Mouse (Mus musculus): Measurements from ENCODE around the gene Foxp4. TPM values are rescaled to one million over a fixed set of nuclear protein-coding genes. Genes with fewer than 3 reads are reported as not detected.

Foxp4 gene
- polyA plus RNA-seq, 1 experiment from 2014 or later = 24.1 TPM

DNA sequence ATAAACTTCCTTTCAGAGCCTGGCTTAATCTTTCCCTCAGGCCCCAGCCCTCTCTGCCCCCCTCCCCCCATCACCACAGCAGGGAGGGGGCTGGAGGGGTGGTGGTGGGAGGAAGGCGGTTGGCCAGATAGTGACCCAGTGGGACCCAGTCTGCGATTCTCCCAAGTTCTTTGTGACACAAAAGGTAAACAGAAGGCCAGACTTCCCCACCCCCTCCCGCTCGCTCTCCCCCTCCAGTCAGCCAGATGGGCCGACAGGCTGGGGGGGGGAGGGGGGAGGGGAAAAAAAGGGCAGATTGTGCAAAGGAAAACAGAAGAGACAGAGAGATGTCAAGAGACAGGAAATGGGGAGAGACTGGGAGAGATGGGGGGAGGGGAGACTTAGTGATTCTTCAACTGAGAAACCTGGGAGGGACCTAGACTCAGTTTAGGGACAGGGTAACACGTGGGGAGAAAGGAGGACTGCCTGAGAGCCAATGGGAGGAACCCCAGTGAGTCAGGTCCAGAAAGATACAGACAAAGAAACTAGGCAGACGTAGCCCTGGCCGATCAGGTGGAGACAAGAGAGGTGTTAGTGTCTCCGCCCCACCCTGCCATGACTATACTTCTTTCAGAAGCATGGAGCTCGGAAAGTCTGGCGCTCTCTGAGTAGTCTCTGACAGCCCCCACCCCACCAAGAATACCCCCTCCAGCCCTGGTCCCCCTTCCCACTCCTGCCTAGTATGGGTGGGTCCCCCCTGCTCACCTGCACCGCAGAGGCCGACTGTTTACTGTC is 36.9 kb downstream of the Foxp4 start:
- H3K4me3 ChIP-seq = no peak overlapping the region
- H3K9ac ChIP-seq = no peak overlapping the region
- peak overlapping the region; percentile 14; the same call in 1 of the 2 replicates for H3K4me2 ChIP-seq
- 18% methylated on average over 13 of the region's 13 CpGs for WGBS
- no peaks in the 10 kb centered on the region for H3K27me3 ChIP-seq
- H3K9me3 ChIP-seq = no peaks in the 10 kb centered on the region
- peak; percentile 44; the same call in 1 of the 2 replicates for ATAC-seq (ENCODE audit: borderline replicate concordance, extremely low read depth, low FRiP score, low TSS enrichment)
- peaks cover 56% of the 10 kb centered on the region for H3K4me1 ChIP-seq
- peak overlapping the region; percentile 72 for H3K27ac ChIP-seq
- 0 out of 2 replicates have a peak, but pooled peaks cover 20% of the 10 kb centered on the region for H3K36me3 ChIP-seq

- Histone ChIP-seq H3K4me3 (no peak overlapping the region), H3K27ac (no peak overlapping the region), H3K4me1 (peaks cover 63% of the 10 kb centered on the region), H3K9me3 (no peaks in the 10 kb centered on the region), H3K4me2 (no peak overlapping the region), H3K36me3 (peaks cover 22% of the 10 kb centered on the region; the same call in 1 of the 2 replicates), H3K9ac (no peak overlapping the region), H3K27me3 (no peaks in the 10 kb centered on the region)
- 69% methylated on average over 5 of the region's 5 CpGs for WGBS
- ATAC-seq (ENCODE audit: borderline replicate concordance, extremely low read depth, low FRiP score, low TSS enrichment) = no peak
Observed at GRCm38 (mm10) chr17:47883099-47883498, 41.3 kb downstream of the Foxp4 start.

DNA sequence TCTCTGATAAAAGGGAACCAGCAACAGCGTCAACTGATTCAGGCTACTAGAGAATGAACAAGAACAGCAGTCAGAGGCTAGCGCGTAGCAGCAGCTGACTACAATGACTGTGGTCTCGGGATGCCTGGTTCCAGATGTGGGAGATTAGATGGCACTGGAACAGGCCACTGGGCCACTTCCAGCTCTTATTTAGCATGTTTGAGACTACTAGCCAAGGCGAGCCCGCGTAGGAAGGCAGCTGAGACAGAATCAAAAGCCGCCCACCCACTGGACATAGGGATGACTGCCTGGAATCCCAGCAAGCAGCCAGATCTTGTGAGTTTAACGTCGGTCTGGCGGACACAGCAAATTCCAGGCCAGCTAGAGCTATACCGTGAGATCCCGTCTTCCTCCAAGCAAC is 43.1 kb downstream of the Foxp4 start:
- WGBS = 60% methylated on average over 13 of the region's 13 CpGs
- H3K36me3 ChIP-seq = peaks cover 33% of the 10 kb centered on the region

DNA sequence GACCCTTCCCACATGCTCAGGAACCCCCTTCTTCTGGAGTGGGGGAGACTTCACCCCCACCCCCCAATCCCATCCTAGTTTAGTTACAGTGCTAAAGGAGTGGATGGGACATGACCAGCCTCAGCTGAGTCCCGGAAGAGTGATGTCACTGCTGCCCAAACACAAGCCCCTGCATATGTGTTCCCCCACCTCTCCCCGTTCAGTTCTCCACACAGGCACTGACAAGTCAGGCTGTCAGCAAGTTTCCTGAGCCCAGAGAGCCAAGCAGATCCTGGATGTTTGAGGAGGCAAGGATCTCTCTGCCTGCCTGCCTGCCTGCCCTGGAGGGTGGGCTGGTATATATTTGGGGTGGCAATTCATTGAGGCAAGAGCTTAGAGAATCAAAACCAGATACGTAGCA is 45.2 kb downstream of the Foxp4 start:
- H3K9me3 ChIP-seq = no peaks in the 10 kb centered on the region
- peaks cover 39% of the 10 kb centered on the region for H3K36me3 ChIP-seq
- ATAC-seq (ENCODE audit: borderline replicate concordance, extremely low read depth, low FRiP score, low TSS enrichment) = no peak
- WGBS = 19% methylated on average over 3 of the region's 3 CpGs
- H3K9ac ChIP-seq = no peak overlapping the region
- no peak overlapping the region for H3K4me3 ChIP-seq
- H3K4me2 ChIP-seq = peak overlapping the region; percentile 36; the same call in 1 of the 2 replicates
- no peaks in the 10 kb centered on the region for H3K27me3 ChIP-seq
- H3K27ac ChIP-seq = peak overlapping the region; percentile 60; the same call in 1 of the 2 replicates
- peaks cover 56% of the 10 kb centered on the region for H3K4me1 ChIP-seq

More for the DNA sequence above, 43.1 kb downstream of the Foxp4 start:
- Histone ChIP-seq H3K4me2 (no peak overlapping the region), H3K27ac (peak overlapping the region; percentile 21; the same call in 1 of the 2 replicates), H3K4me1 (peaks cover 56% of the 10 kb centered on the region), H3K4me3 (no peak overlapping the region), H3K9me3 (no peaks in the 10 kb centered on the region), H3K27me3 (no peaks in the 10 kb centered on the region), H3K9ac (no peak overlapping the region)
- no peak for ATAC-seq (ENCODE audit: borderline replicate concordance, extremely low read depth, low FRiP score, low TSS enrichment)

- Histone ChIP-seq H3K4me1 (peaks cover 59% of the 10 kb centered on the region), H3K4me3 (no peak overlapping the region), H3K4me2 (peak overlapping the region; percentile 36), H3K9me3 (no peaks in the 10 kb centered on the region), H3K27me3 (no peaks in the 10 kb centered on the region), H3K27ac (peak overlapping the region; percentile 60), H3K36me3 (peaks cover 36% of the 10 kb centered on the region), H3K9ac (no peak overlapping the region)
- peak; percentile 48 for ATAC-seq (ENCODE audit: borderline replicate concordance, extremely low read depth, low FRiP score, low TSS enrichment)
- 27% methylated on average over 35 of the region's 35 CpGs for WGBS
Observed at GRCm38 (mm10) chr17:47878378-47879089, 45.9 kb downstream of the Foxp4 start.

GRCm38 (mm10) chr17:47877715-47878377 is 46.6 kb downstream of the Foxp4 start:
- Histone ChIP-seq H3K27me3 (no peaks in the 10 kb centered on the region), H3K27ac (peak overlapping the region; percentile 60; the same call in 1 of the 2 replicates), H3K4me2 (no peak overlapping the region), H3K4me3 (no peak overlapping the region), H3K9ac (no peak overlapping the region), H3K9me3 (no peaks in the 10 kb centered on the region), H3K4me1 (peaks cover 59% of the 10 kb centered on the region), H3K36me3 (peaks cover 37% of the 10 kb centered on the region)
- peak; percentile 21 for ATAC-seq (ENCODE audit: borderline replicate concordance, extremely low read depth, low FRiP score, low TSS enrichment)
- WGBS = 44% methylated on average over 10 of the region's 10 CpGs

GRCm38 (mm10) chr17:47876776-47877714 is 47.4 kb downstream of the Foxp4 start:
- peaks cover 52% of the 10 kb centered on the region for H3K4me1 ChIP-seq
- no peak for ATAC-seq (ENCODE audit: borderline replicate concordance, extremely low read depth, low FRiP score, low TSS enrichment)
- H3K9ac ChIP-seq = no peak overlapping the region
- 57% methylated on average over 26 of the region's 26 CpGs for WGBS
- no peak overlapping the region for H3K4me3 ChIP-seq
- H3K27me3 ChIP-seq = no peaks in the 10 kb centered on the region
- H3K36me3 ChIP-seq = peaks cover 45% of the 10 kb centered on the region
- no peaks in the 10 kb centered on the region for H3K9me3 ChIP-seq
- H3K27ac ChIP-seq = no peak overlapping the region
- H3K4me2 ChIP-seq = no peak overlapping the region

DNA sequence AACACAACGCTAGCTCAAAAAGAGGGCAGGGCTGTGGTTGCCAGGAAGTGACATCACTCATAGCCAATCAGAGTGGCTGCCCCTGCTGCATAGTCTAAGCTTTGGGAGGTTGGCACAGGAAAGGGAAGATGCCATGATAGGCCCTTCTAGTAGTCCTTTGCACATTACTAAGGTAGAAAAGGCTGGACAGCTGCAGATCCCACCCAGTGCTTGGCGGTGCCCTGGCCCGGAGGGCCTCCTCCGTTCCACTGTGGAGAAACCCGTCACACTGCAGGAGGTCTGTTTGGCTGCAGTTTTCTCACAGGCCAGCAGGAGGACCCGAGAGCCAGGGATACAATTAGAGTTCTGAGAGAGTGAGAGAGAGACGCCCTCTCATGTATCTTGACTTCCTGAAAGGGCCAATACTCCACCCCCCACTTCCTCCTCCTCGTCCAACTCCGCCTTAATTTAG is 51.1 kb downstream of the Foxp4 start:
- 10% methylated on average over 9 of the region's 9 CpGs for WGBS
- no peak overlapping the region for H3K27ac ChIP-seq
- ATAC-seq (ENCODE audit: borderline replicate concordance, extremely low read depth, low FRiP score, low TSS enrichment) = peak; percentile 58
- no peak overlapping the region for H3K9ac ChIP-seq
- no peaks in the 10 kb centered on the region for H3K27me3 ChIP-seq
- H3K9me3 ChIP-seq = no peaks in the 10 kb centered on the region
- H3K4me2 ChIP-seq = peak overlapping the region; percentile 30
- peaks cover 74% of the 10 kb centered on the region for H3K36me3 ChIP-seq
- H3K4me3 ChIP-seq = peak overlapping the region; percentile 6; the same call in 1 of the 2 replicates
- H3K4me1 ChIP-seq = peaks cover 18% of the 10 kb centered on the region

GRCm38 (mm10) chr17:47872311-47873011 is 52.0 kb downstream of the Foxp4 start:
- 89% methylated on average over 31 of the region's 31 CpGs for whole genome bisulfite sequencing
- H3K4me2 ChIP-seq = no peak overlapping the region
- H3K27me3 ChIP-seq = no peaks in the 10 kb centered on the region
- H3K9me3 ChIP-seq = no peaks in the 10 kb centered on the region
- H3K27ac ChIP-seq = no peak overlapping the region
- H3K36me3 ChIP-seq = peaks cover 77% of the 10 kb centered on the region
- H3K9ac ChIP-seq = no peak overlapping the region
- peaks cover 9% of the 10 kb centered on the region for H3K4me1 ChIP-seq
- no peak for ATAC-seq (ENCODE audit: borderline replicate concordance, extremely low read depth, low FRiP score, low TSS enrichment)
- H3K4me3 ChIP-seq = no peak overlapping the region

DNA sequence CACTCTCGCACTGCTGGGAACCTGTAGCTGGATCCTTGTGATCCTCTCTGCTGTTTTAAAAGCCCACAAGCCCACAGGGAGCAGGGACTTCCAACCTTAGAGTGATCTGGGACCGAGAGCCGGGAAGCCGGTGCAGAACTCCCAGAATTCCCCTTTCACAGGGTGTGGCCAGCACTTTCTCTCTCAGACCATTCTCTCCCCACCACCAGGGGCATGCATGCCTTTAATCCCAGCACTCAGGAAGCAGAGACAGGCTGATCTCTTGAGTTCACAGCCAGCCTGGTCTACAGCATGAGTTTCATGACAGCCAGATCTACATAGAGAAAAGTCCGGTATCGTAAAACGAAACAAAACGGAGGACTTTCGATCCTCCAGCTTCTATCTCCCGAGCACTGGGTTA is 54.6 kb downstream of the Foxp4 start:
- H3K36me3 ChIP-seq = peaks cover 62% of the 10 kb centered on the region
- no peak overlapping the region for H3K4me3 ChIP-seq
- no peak overlapping the region for H3K4me2 ChIP-seq
- 90% methylated on average over 10 of the region's 10 CpGs for WGBS
- no peak overlapping the region for H3K9ac ChIP-seq
- no peaks in the 10 kb centered on the region for H3K9me3 ChIP-seq
- peaks cover 7% of the 10 kb centered on the region; the same call in 1 of the 2 replicates for H3K4me1 ChIP-seq
- no peak overlapping the region for H3K27ac ChIP-seq
- ATAC-seq (ENCODE audit: borderline replicate concordance, extremely low read depth, low FRiP score, low TSS enrichment) = no peak
- no peaks in the 10 kb centered on the region for H3K27me3 ChIP-seq
